In the genomic region with DNA sequence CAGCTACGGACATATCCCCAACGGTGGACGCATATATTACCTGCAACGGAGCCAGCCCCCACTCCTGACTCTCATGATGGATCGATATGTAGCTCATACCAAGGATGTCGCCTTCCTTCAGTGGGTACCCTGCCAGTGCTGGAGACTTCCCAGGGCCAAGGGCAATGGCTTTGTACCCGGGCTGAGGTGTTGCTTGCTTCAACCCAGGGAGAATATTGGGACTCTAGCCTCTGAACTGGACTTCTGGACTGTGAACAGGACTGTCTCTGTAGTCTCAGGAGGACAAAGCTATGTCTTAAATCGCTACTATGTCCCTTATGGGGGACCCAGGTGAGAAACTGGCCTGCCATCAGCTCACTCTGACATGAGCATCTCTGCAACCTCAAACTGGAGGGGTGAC, we compare ENCODE assay signal across 21 mouse cellular contexts. TPM values are rescaled to one million over a fixed set of nuclear protein-coding genes. Genes with fewer than 3 reads are reported as not detected.
"Had no signal": no experiment of that assay in that cellular context is flagged by ENCODE, and none has a peak within 500 bp of the region (broad histone marks: within the 10 kb centered on the region; RNA-seq: fewer than 3 reads in every experiment).

No protein-coding gene starts in this region.

- H3K27me3 ChIP-seq: lung, embryonic 15.5 days; midbrain, embryonic 12.5 days; midbrain, embryonic 15.5 days; neural tube, embryonic 12.5 days; stomach, embryonic 15.5 days had no signal

- H3K27ac ChIP-seq: lung, embryonic 15.5 days; macrophage; midbrain, embryonic 12.5 days; midbrain, embryonic 15.5 days; neural tube, embryonic 12.5 days; stomach, embryonic 15.5 days; stomach, postnatal 0 days had no signal

- H3K9ac ChIP-seq: lung, embryonic 15.5 days; midbrain, embryonic 12.5 days; midbrain, embryonic 15.5 days; neural tube, embryonic 12.5 days; stomach, embryonic 15.5 days had no signal

- H3K36me3 ChIP-seq: midbrain, embryonic 15.5 days; stomach, embryonic 15.5 days had no signal

- H3K4me2 ChIP-seq: lung, embryonic 15.5 days; midbrain, embryonic 12.5 days; midbrain, embryonic 15.5 days; neural tube, embryonic 12.5 days; stomach, embryonic 15.5 days had no signal

- H3K4me3 ChIP-seq: lung, embryonic 15.5 days; megakaryocyte, embryonic 14.5 days; midbrain, embryonic 12.5 days; midbrain, embryonic 15.5 days; neural tube, embryonic 12.5 days; stomach, embryonic 15.5 days had no signal

- ATAC-seq: lung, postnatal 0 days; midbrain, embryonic 15.5 days had no signal

- H3K9me3 ChIP-seq: lung, embryonic 15.5 days; midbrain, embryonic 12.5 days; midbrain, embryonic 15.5 days; neural tube, embryonic 12.5 days; stomach, embryonic 15.5 days had no signal

- DNase-seq: lung, adult 2 months; lung, postnatal 14 days; lung, postnatal 36 days; right cerebral cortex, postnatal 14 days; thymus, adult 2 months; thymus, postnatal 25 days; thymus, postnatal 4 days had no signal

RNA-seq across cellular contexts. Expression of a gene that starts 10.0 kb away (rescaled TPM):
- polyA plus RNA-seq: lung, adult 2 months; lung, embryonic 15.5 days; lung, postnatal 0 days; macrophage; midbrain, embryonic 12.5 days; midbrain, embryonic 15.5 days; midbrain, postnatal 0 days; neural tube, embryonic 12.5 days; neural tube, embryonic 14.5 days; spleen, adult 2 months; stomach, postnatal 0 days; testis, adult 2 months; urinary bladder, adult 2 months had no signal
